In genomic region chr13:112393356-112393755, GRCm38 (mm10) we compare ENCODE assay signal across 24 mouse cellular contexts.
"Had no signal": no experiment of that assay in that cellular context is flagged by ENCODE, and none has a peak within 500 bp of the region (broad histone marks: within the 10 kb centered on the region; RNA-seq: fewer than 3 reads in every experiment).

No protein-coding gene starts in this region.

- H3K4me3 ChIP-seq: heart, adult 2 months; heart, embryonic 13.5 days; heart, embryonic 15.5 days; hindbrain, embryonic 13.5 days; hindbrain, embryonic 15.5 days; intestine, embryonic 15.5 days; layer of hippocampus, adult 2 months; left cerebral cortex, adult 2 months; limb, embryonic 10.5 days; limb, embryonic 12.5 days; liver, embryonic 13.5 days had no signal

- H3K9ac ChIP-seq: heart, embryonic 13.5 days; heart, embryonic 15.5 days; hindbrain, embryonic 13.5 days; hindbrain, embryonic 15.5 days; intestine, embryonic 15.5 days; limb, embryonic 12.5 days; liver, embryonic 13.5 days had no signal

- H3K4me1 ChIP-seq: liver, embryonic 13.5 days had no signal

- H3K27me3 ChIP-seq: heart, embryonic 13.5 days; heart, embryonic 15.5 days; hindbrain, embryonic 13.5 days; hindbrain, embryonic 15.5 days; intestine, embryonic 15.5 days; limb, embryonic 12.5 days; liver, embryonic 13.5 days had no signal

- ATAC-seq: inflammation-experienced regulatory T-cells, adult 6 months; intestine, embryonic 15.5 days; intestine, postnatal 0 days had no signal

- H3K36me3 ChIP-seq: heart, embryonic 13.5 days; heart, embryonic 15.5 days; hindbrain, embryonic 13.5 days; hindbrain, embryonic 15.5 days; intestine, embryonic 15.5 days; limb, embryonic 10.5 days; limb, embryonic 12.5 days; liver, embryonic 13.5 days had no signal

- DNase-seq: gastrocnemius, postnatal 14 days; gastrocnemius, postnatal 36 days; heart, adult 11 months; heart, adult 2 months; heart, postnatal 14 days; heart, postnatal 36 days; kidney, adult 18-20 months; kidney, adult 8-10 months; kidney, postnatal 10 days; kidney, postnatal 25 days; kidney, postnatal 4 days; liver, embryonic 13.5 days had no signal

- H3K9me3 ChIP-seq: heart, embryonic 13.5 days; heart, embryonic 15.5 days; hindbrain, embryonic 13.5 days; hindbrain, embryonic 15.5 days; intestine, embryonic 15.5 days; limb, embryonic 10.5 days; limb, embryonic 12.5 days; liver, embryonic 13.5 days had no signal

- H3K4me2 ChIP-seq: heart, embryonic 11.5 days; heart, embryonic 13.5 days; heart, embryonic 15.5 days; hindbrain, embryonic 13.5 days; hindbrain, embryonic 15.5 days; intestine, embryonic 15.5 days; limb, embryonic 12.5 days; liver, embryonic 13.5 days had no signal

- H3K27ac ChIP-seq: heart, adult 2 months; heart, embryonic 13.5 days; heart, embryonic 15.5 days; hindbrain, embryonic 13.5 days; hindbrain, embryonic 15.5 days; intestine, embryonic 15.5 days; layer of hippocampus, adult 2 months; left cerebral cortex, adult 2 months; limb, embryonic 10.5 days; liver, embryonic 13.5 days had no signal
